In the genomic region with DNA sequence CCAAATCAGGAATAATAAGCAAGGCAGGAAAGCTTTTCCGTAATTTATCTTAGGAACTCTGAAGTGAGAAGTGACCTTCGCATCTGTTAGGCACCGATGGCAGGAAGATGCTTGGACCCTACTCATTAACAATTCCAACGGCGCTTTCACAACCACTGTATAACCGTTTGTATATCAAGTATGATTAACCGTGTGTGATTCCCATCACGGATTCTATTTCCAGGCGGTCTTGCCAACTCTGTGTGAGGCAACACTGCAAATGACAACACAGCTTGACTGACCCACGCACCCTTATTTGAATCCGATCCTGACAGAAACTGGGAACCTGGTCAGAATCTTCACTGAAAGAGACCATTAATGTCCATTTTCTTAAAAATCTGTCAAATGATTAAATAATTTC, we compare ENCODE assay signal across 27 mouse cellular contexts. TPM values are rescaled to one million over a fixed set of nuclear protein-coding genes. Genes with fewer than 3 reads are reported as not detected.
A peak's percentile ranks its signal among the peaks of the same experiment; 100 is the strongest.
DNase-seq lines count a peak whose midpoint lies in the region; ATAC-seq lines count a peak whose summit lies in the region.
"Had no signal": no experiment of that assay in that cellular context is flagged by ENCODE, and none has a peak within 500 bp of the region (broad histone marks: within the 10 kb centered on the region; RNA-seq: fewer than 3 reads in every experiment).

No protein-coding gene starts in this region.

- no peak overlapping the region for H3K27ac ChIP-seq in lung, embryonic 16.5 days (ENCODE audit: low read length)
- H3K27ac ChIP-seq: gastrocnemius, adult 2 months; heart, embryonic 15.5 days; hindbrain, embryonic 14.5 days; kidney, postnatal 0 days; midbrain, embryonic 12.5 days; neural tube, embryonic 12.5 days; stomach, embryonic 15.5 days had no signal

- no peaks in the 10 kb centered on the region for H3K27me3 ChIP-seq in lung, embryonic 16.5 days (ENCODE audit: control insufficient read depth, insufficient read depth, low read depth, low read length)
- H3K27me3 ChIP-seq: heart, embryonic 15.5 days; midbrain, embryonic 12.5 days; neural tube, embryonic 12.5 days; stomach, embryonic 15.5 days had no signal

- no peak for ATAC-seq in cerebellum, adult (ENCODE audit: insufficient number of reproducible peaks, low FRiP score, low TSS enrichment)
- ATAC-seq in lung, embryonic 16.5 days (ENCODE audit: low read depth): peak; percentile 76
- ATAC-seq: activated CD4-positive, CD25-positive, alpha-beta regulatory T cell, adult 4 months had no signal

- H3K9me3 ChIP-seq in lung, embryonic 16.5 days (ENCODE audit: control insufficient read depth, low read length): no peaks in the 10 kb centered on the region; the same call in 1 of the 2 replicates
- H3K9me3 ChIP-seq: heart, embryonic 15.5 days; midbrain, embryonic 12.5 days; neural tube, embryonic 12.5 days; stomach, embryonic 15.5 days had no signal

- no peaks in the 10 kb centered on the region for H3K4me1 ChIP-seq in lung, embryonic 16.5 days (replicated peaks; ENCODE audit: control insufficient read depth, insufficient read depth, low read length)
- H3K4me1 ChIP-seq: heart, embryonic 15.5 days; neural tube, embryonic 12.5 days; stomach, embryonic 15.5 days had no signal

- WGBS in lung, embryonic 16.5 days: 61% methylated on average over 11 of the region's 11 CpGs

- H3K4me2 ChIP-seq in lung, embryonic 16.5 days (ENCODE audit: low read depth, low read length): no peak overlapping the region
- H3K4me2 ChIP-seq: heart, embryonic 15.5 days; hindbrain, embryonic 14.5 days; midbrain, embryonic 12.5 days; neural tube, embryonic 12.5 days; stomach, embryonic 15.5 days had no signal

- no peak overlapping the region for H3K9ac ChIP-seq in lung, embryonic 16.5 days (ENCODE audit: low read length)
- H3K9ac ChIP-seq: heart, embryonic 15.5 days; hindbrain, embryonic 14.5 days; midbrain, embryonic 12.5 days; neural tube, embryonic 12.5 days; stomach, embryonic 15.5 days had no signal

- no peak overlapping the region for H3K4me3 ChIP-seq in lung, embryonic 16.5 days (ENCODE audit: low read length)
- H3K4me3 ChIP-seq: gastrocnemius, adult 2 months; heart, embryonic 15.5 days; midbrain, embryonic 12.5 days; neural tube, embryonic 12.5 days; stomach, embryonic 15.5 days had no signal

- DNase-seq in cerebellum, postnatal 10 days: peak; percentile 6 to 13
- DNase-seq in lung, postnatal 25 days (ENCODE audit: low spot score): no peak
- peak; percentile 28 for DNase-seq in fat pad, adult 2 months (ENCODE audit: extremely low read depth, low read depth, low spot score)
- peak; percentile 1 for DNase-seq in lung, postnatal 14 days
- no peak for DNase-seq in ovary, postnatal 10 days (ENCODE audit: low spot score)
- DNase-seq: adrenal gland, adult 8-10 months; cerebellum, adult 9-11 months; gastrocnemius, adult 2 months; heart, postnatal 36 days; kidney, adult 2 months; right cerebral cortex, postnatal 4 days; thymus, postnatal 25 days had no signal

- no peaks in the 10 kb centered on the region for H3K36me3 ChIP-seq in lung, embryonic 16.5 days (ENCODE audit: control insufficient read depth, insufficient read depth, low read length)
- H3K36me3 ChIP-seq: heart, embryonic 15.5 days; midbrain, embryonic 12.5 days; neural tube, embryonic 12.5 days; stomach, embryonic 15.5 days had no signal

RNA-seq across cellular contexts. Expression of gene Qrfpr, which starts 41.8 kb away (rescaled TPM):
- polyA plus RNA-seq in lung, embryonic 16.5 days (2015; fragmentation: Nextera tagmentation; extraction: Ambion mirVana): 0.29 and 0.30 TPM in 2 replicates
- polyA plus RNA-seq: activated CD4-positive, CD25-positive, alpha-beta regulatory T cell, adult 4 months; embryonic facial prominence, embryonic 11.5 days; intestine, embryonic 14.5 days; kidney, adult 2 months; kidney, postnatal 0 days; large intestine, adult 2 months; limb, embryonic 11.5 days; liver, adult 2 months; liver, embryonic 16.5 days; midbrain, embryonic 12.5 days; neural tube, embryonic 12.5 days had no signal

Comparison
In these comparisons a context has a peak if more than half of its experiments do, and no peak if none do; other contexts are left out.
1. DNase-seq: peak in cerebellum, postnatal 10 days (2 of 2), fat pad, adult 2 months (single experiment) and lung, postnatal 14 days (single experiment); none in lung, postnatal 25 days (single experiment) and ovary, postnatal 10 days (single experiment).